Mouse (Mus musculus) lung, embryonic 14.5 days (tissue): ENCODE data around the gene Sh3tc1. TPM values are rescaled to one million over a fixed set of nuclear protein-coding genes. Genes with fewer than 3 reads are reported as not detected.

ENCODE experiments used
- ATAC-seq: fragments of 200-750 bp; cut with Nextera tagmentation; 2 replicates; pipeline ENCODE4 v1.8.0; 2017; ENCODE audit warnings: mild to moderate bottlenecking, moderate TSS enrichment, moderate library complexity; ENCODE audit not compliant: insufficient read depth
- DNase-seq: peaks from one replicate; pipeline ENCODE4 v3.0.0-alpha.2; 2015
- H3K27ac ChIP-seq: fragments of 300-500 bp; sonication (generic); 2 replicates; pipeline ENCODE4 v1.5.1; 2014; ENCODE audit warnings: low read depth, mild to moderate bottlenecking, moderate library complexity
- H3K27me3 ChIP-seq: fragments of 300-500 bp; sonication (generic); 2 replicates; pipeline ENCODE4 v1.6.1; 2014; ENCODE audit warnings: low read length, control low read depth; ENCODE audit not compliant: insufficient read depth
- H3K36me3 ChIP-seq: fragments of 300-500 bp; sonication (generic); 2 replicates; pipeline ENCODE4 v1.6.1; 2014; ENCODE audit warnings: control low read depth; ENCODE audit not compliant: insufficient read depth
- H3K4me1 ChIP-seq: fragments of 300-500 bp; sonication (generic); 2 replicates; pipeline ENCODE4 v1.6.1; 2014; ENCODE audit warnings: antibody characterized with exemption, control low read depth; ENCODE audit not compliant: insufficient read depth
- H3K4me2 ChIP-seq: fragments of 300-500 bp; sonication (generic); 2 replicates; pipeline ENCODE4 v1.6.1; 2014; ENCODE audit warnings: mild to moderate bottlenecking
- H3K4me3 ChIP-seq: fragments of 300-500 bp; sonication (generic); 2 replicates; pipeline ENCODE4 v1.5.1; 2014; ENCODE audit warnings: low read depth, low read length
- H3K9ac ChIP-seq: fragments of 300-500 bp; sonication (generic); 2 replicates; pipeline ENCODE4 v1.6.1; 2014
- H3K9me3 ChIP-seq: fragments of 300-500 bp; sonication (generic); 2 replicates; pipeline ENCODE4 v1.6.1; 2016; ENCODE audit warnings: low read depth, low read length, control low read depth
- CTCF ChIP-seq: IDR thresholded peaks from 2 replicates; pipeline ENCODE4 v1.5.1; 2016; ENCODE audit warnings: antibody characterized with exemption, low read depth
- WGBS: fragments of 180-500 bp; shearing (Covaris S2); extraction: QIAGEN DNeasy Blood & Tissue Kit; methylation state at CpG from one replicate; pipeline ENCODE4 v1.1.7; 2014; 5-methylcytosine and 5-hydroxymethylcytosine counted together
- polyA plus RNA-seq: library from polyadenylated mRNA; unstranded; fragments of >200 nt; fragmentation: Nextera tagmentation; extraction: Ambion mirVana; gene quantifications from 2 replicates; pipeline ENCODE4 v1.2.1, GENCODE M21; 2014

The Sh3tc1 gene
- polyA plus RNA-seq, 1 experiment from 2014 or later, result 8.7 TPM

DNA sequence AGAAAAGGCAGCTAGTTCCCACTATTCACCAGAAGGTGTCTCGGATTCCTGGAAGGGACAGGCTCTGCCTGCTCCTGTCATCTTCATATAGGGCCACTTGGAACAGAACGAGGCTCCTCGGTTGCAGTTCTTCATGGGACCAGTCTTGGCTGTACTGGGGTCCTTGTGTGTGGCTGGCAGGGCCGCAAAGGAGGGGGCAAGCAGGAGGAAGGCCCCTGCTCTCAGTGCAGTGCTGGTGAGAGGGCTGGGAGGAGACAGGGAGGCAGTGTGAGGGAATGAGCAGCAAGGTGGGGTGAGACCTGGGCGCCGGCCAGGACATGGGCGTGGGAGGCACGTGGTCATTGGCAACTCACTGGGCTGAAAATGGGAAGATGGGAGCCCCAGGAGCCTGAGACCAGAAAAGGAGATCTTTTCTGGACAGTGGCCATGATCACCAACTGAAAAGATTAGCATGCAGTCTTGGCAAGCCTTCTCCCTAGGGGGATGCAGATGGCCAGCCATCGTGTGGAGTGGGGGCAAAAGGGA, 77.7 kb downstream of the Sh3tc1 start:
- Histone ChIP-seq H3K4me2 (no peak overlapping the region), H3K27me3 (no peaks in the 10 kb centered on the region), H3K9me3 (no peaks in the 10 kb centered on the region), H3K9ac (no peak overlapping the region), H3K4me1 (no peaks in the 10 kb centered on the region), H3K36me3 (no peaks in the 10 kb centered on the region), H3K27ac (no peak overlapping the region), H3K4me3 (no peak overlapping the region)
- ATAC-seq (0 out of 2 replicates have a peak, but pooled peaks have one; percentile 19), DNase-seq (no peak)
- whole genome bisulfite sequencing, result 74% methylated on average over 9 of the region's 9 CpGs
- TF ChIP-seq CTCF, result peak; percentile 25; the same call in 1 of the 2 replicates

DNA sequence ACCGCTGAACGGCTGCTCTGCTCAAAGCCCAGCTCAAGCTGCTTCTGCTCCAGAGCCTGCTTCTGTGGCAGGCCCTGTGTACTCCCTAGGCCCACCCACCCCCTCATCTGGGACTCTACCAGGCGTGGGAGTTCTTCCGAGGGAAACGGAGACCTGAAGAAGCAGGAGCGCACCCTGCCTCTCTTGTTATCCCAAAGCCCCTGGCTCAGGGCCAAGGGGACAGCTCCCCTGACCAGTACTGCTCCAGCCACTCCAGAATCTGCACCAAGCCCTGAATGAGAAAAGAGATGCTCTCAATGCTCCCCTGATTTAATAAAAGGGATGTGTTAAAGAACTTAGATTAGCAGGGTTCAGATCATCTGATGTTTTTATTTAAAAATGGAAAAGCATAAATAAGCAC, 78.6 kb downstream of the Sh3tc1 start:
- H3K27me3 ChIP-seq, result no peaks in the 10 kb centered on the region
- TF ChIP-seq CTCF, result no peak
- H3K27ac ChIP-seq, result no peak overlapping the region
- no peak overlapping the region for H3K4me2 ChIP-seq
- no peak overlapping the region for H3K9ac ChIP-seq
- no peaks in the 10 kb centered on the region for H3K4me1 ChIP-seq
- DNase-seq (no peak), ATAC-seq (no peak)
- no peaks in the 10 kb centered on the region for H3K9me3 ChIP-seq
- H3K36me3 ChIP-seq, result no peaks in the 10 kb centered on the region
- 49% methylated on average over 6 of the region's 6 CpGs for WGBS
- H3K4me3 ChIP-seq, result no peak overlapping the region

DNA sequence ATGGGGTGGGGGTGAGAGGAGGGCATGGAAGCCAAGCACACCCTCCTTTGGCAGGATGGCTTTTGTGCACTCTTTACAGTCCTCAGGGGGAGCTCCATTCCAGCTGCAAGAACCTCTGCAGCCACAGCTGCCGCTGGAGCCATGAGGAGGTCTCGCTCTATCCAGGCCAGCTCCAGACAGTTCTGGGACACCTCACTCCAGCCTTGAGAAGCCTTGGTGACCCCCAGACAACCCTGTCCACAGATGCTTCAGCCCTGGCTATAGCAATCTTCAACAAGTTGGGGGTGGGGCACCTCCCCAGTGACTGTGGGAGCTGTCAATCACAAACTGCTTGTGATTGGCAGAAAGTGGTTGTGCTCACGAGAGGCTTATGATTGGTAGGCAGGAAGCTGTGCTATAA, 80.3 kb downstream of the Sh3tc1 start:
- H3K9ac ChIP-seq, result no peak overlapping the region
- no peak overlapping the region for H3K4me3 ChIP-seq
- no peaks in the 10 kb centered on the region for H3K36me3 ChIP-seq
- DNase-seq, result no peak
- no peak overlapping the region for H3K27ac ChIP-seq
- WGBS, result 44% methylated on average over 3 of the region's 3 CpGs
- TF ChIP-seq CTCF, result no peak
- H3K4me1 ChIP-seq, result no peaks in the 10 kb centered on the region
- no peaks in the 10 kb centered on the region for H3K9me3 ChIP-seq
- H3K27me3 ChIP-seq, result no peaks in the 10 kb centered on the region
- H3K4me2 ChIP-seq, result no peak overlapping the region
- no peak for ATAC-seq

DNA sequence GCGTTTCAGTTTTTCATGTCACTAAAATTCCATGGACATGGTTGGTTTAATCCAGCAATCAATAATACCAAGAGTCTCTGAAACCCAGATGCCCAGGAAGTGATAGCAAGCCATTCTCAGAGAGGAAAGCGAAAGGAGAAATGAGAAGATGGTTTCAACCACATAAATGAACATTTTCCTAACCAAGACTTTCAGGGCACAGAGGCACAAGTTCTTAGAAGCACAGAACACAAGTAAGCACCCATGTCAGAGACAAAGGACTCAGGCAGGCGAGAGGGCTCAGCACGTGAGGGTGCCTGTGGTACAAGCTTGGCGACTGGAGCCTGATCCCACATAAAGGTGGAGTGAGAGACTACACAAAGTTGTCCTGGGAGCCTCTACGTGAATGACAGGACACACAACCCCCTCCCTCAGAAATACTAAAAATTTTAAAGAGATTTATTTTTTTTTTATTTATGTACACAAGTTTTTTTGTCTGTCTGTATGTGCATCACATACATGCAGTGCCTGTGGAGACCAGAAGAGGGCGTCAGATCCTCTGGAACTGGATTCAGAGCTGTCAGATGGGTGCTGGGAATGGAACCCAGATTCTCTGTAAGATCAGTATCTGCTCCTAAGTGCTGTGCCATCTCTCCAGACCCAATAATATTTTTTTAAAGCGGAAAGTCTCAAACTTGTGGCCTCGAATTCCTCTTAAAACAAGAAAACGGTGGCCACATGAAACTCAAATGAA, 83.9 kb downstream of the Sh3tc1 start:
- Histone ChIP-seq H3K9ac (no peak overlapping the region), H3K4me3 (no peak overlapping the region), H3K27ac (no peak overlapping the region), H3K4me1 (no peaks in the 10 kb centered on the region), H3K4me2 (no peak overlapping the region), H3K36me3 (no peaks in the 10 kb centered on the region), H3K27me3 (no peaks in the 10 kb centered on the region), H3K9me3 (no peaks in the 10 kb centered on the region)
- 89% methylated on average over 10 of the region's 10 CpGs for WGBS
- no peak for TF ChIP-seq CTCF
- DNase-seq, result no peak
- ATAC-seq, result no peak

DNA sequence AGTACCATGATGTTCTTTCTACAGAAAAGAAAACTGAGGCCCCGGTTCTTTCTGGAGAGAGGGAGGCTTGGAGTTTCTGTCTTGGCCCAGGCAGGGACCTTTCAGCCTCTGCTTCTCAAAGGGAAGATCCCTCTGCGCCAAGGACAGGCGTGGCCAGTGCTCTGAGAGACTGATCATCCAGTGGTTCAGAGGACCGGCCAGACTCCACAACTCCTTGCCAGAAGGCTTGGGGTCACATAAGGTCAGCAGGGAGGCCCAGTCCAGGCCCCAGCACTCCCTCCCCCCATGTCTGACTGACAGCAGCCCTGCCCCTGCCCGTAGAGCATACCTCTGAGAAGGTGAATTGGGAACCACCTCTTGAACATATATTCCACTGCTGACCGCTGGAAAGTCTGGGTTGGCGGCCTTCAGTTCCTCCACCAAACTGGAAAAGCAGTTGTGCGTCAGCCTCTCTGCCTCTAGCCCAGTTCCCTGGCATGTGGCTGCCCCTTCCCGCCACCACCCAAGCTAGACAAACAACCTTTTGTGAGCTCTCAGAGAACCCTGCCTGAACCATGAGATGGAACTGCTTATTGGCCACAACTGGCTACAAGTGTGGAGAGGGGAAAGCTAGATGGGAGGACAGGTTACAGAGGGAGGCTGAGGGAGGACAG, 85.9 kb downstream of the Sh3tc1 start:
- DNase-seq, result no peak
- Histone ChIP-seq H3K27ac (no peak overlapping the region), H3K36me3 (no peaks in the 10 kb centered on the region), H3K4me2 (no peak overlapping the region), H3K9ac (no peak overlapping the region), H3K4me1 (no peaks in the 10 kb centered on the region), H3K27me3 (no peaks in the 10 kb centered on the region), H3K9me3 (no peaks in the 10 kb centered on the region), H3K4me3 (no peak overlapping the region)
- 56% methylated on average over 9 of the region's 9 CpGs for WGBS
- no peak for ATAC-seq
- no peak for TF ChIP-seq CTCF

DNA sequence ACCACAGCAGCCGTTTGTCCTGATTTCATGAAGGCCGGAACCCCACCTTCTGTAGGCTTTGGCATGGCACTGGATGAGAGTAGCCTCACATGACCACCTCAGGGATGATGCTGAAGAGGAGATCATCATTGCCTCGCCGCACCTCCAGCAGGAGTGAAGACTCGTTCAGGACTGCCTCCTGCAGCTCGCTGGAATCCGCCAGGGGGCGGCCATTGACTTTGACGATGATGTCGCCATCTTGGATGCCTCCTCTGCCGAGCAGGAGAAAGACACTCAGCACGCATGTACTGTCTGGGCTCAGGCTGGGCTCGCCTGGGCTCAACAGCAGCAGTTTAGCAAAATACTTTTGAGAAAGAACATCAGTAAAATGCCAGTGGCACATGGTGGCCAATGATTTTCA, 86.9 kb downstream of the Sh3tc1 start:
- Histone ChIP-seq H3K4me1 (peaks cover 4% of the 10 kb centered on the region; the same call in 1 of the 2 replicates), H3K27me3 (no peaks in the 10 kb centered on the region), H3K4me2 (no peak overlapping the region), H3K9me3 (no peaks in the 10 kb centered on the region), H3K27ac (no peak overlapping the region), H3K4me3 (no peak overlapping the region), H3K36me3 (no peaks in the 10 kb centered on the region), H3K9ac (no peak overlapping the region)
- WGBS, result 85% methylated on average over 13 of the region's 13 CpGs
- TF ChIP-seq CTCF, result no peak
- no peak for DNase-seq
- ATAC-seq, result no peak

DNA sequence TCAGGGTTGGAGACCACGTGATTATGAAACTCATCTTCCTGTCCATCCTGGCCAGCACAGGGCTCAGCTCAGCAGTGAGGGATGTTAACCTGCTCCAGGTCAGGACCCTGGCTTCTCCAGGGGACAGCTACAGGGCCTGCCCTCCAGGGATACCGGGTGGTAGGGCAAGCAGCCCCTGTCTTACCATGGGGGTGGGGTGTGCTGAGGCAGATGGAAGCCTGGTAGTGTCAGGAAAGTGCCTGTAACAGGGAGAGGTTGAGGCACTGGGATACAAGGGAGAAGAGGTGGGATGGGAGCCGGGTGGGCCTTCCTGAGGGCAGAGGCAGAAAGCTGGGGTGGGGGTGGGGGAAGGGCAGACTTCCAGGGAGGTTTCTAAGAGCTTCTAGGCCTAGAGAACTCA, 87.5 kb downstream of the Sh3tc1 start:
- Histone ChIP-seq H3K4me3 (no peak overlapping the region), H3K27me3 (no peaks in the 10 kb centered on the region), H3K9me3 (no peaks in the 10 kb centered on the region), H3K27ac (no peak overlapping the region), H3K9ac (no peak overlapping the region), H3K36me3 (no peaks in the 10 kb centered on the region), H3K4me1 (peaks cover 7% of the 10 kb centered on the region; the same call in 1 of the 2 replicates), H3K4me2 (no peak overlapping the region)
- ATAC-seq, result no peak
- WGBS, result 71% methylated on average over 3 of the region's 3 CpGs
- DNase-seq, result no peak
- TF ChIP-seq CTCF, result no peak
